Mouse (Mus musculus) MEL-GATA-1-ER (cell line): ENCODE data around the gene Bag2.

Source experiments
- DNase-seq: peaks from one replicate; pipeline ENCODE4 v3.0.0-alpha.2; 2012; ENCODE audit warnings: low read depth; ENCODE audit errors: extremely low read depth

Gene Bag2

DNA sequence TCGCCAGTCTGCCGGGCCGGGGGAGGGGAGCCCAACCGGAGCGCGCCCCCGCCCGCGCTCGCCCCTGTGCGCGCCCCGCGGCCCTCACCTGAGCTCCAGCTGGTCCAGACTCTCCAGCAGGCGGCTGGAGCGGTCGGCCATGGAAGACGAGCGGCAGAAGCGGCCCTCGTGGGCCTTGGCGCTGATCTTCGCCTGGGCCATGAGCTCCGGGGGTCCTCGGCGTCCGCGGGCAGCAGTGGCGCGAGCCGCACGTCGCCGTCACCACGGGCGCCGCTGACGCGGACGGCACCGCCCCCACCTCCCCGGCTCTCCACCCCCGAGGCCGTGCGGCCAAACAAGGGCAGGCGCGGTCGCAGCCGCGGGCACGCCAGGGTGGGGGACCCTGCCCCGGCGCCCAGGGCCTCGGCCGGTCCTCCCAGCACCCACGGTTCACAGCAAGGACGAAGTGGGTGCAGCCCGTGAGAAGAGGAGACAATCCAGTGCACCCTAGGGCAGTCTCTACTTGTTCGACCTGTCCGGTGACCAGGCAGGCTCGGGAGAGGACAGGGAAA lies at the start of gene Bag2:
Gene Bag2, minus strand, starts transcription at position 305 of the 551 bp plus-strand sequence.
- DNase-seq = no peak

DNA sequence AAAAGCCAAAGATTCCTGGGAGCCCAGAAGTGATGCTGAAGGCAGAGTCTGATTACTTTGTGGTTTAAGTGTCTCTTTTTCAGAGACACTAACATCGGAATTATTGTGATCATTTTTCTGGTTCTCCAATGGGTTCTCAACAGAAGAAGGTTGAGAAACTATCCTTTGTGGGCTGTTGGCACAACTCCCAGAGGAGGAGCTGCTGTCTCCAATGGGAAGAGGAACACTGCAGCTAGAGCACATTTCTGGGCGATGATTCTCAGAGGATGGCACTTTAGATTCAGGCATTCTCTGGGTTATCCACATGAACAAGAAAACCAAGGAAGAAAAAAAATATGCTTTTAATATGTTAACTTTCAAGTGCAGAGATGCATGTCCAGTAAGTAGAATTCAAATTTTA lies 45.7 kb upstream of the Bag2 start:
- no peak for DNase-seq

DNA sequence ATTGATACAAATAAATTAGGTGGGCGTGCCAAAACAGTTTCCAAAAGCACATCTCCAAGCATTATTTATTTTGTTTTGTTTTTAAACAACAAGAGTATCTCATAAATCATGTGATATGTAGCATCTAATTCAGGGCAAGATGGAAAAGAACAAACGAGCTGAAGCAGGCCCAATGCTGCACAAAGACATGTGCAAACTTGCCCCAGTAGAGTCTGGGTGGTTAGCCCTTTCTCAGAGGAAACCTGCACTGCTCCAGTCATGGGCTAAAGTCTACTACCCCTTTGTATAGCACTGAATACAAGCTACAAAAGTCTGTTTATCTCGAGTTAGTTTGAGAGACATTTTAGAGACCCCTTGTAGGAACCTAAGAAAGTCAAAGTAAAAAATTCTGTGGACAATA lies 42.0 kb upstream of the Bag2 start:
- DNase-seq = no peak

DNA sequence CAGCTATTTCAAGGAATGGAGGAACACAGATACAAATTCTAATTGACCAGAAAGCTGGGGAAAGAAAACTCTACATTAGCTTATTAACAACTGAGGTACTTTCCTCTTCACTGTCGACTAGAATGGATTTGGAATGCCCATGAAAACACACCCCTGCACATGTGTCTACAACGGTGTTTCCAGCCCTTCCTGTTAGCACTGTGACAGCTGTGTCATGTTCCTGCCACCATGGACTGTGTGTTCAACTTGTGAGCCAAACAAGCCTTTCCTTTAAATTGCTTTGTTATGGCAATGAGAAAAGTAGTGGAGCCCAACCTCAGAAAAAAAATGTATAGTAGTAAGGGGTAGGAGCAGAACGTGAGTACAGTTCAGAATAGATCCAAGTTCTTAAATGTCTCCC lies 30.9 kb upstream of the Bag2 start:
- DNase-seq = no peak

DNA sequence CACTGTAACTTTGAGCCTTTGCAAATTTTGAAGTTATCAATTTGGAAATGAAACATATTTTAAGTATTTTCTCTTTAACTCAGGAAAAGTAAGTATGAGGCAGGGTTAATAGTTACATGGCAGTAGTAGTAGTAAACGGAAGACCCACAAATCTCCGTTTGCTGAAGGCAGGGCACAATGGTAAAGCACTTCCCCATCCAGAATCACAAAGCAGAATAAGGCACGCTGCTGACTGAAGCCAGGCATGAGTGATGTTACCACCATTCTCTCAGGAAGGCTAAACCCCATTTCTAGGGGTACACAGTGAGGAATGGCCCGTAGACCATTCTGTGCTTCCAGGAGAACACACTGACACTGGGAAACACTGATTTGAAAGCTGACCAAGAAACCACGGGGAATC lies 30.5 kb upstream of the Bag2 start:
- DNase-seq = no peak

DNA sequence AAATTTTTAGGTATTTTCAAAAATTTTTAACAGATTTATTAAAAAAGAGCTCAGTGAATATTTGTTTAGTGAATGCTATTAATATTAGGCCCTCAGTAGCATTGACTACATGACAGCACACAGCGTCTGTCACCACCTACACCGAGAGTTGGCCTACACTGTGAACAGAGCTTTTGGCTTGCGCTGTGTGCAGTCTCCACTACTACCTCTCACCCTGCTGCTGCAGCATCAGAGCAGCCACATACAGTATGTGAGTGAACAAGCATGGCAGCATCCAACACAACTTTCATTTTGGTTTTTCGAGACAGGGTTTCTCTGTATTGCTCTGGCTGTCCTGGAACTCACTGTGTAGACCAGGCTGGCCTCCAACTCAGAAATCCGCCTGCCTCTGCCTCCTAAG lies 27.0 kb upstream of the Bag2 start:
- DNase-seq = no peak

DNA sequence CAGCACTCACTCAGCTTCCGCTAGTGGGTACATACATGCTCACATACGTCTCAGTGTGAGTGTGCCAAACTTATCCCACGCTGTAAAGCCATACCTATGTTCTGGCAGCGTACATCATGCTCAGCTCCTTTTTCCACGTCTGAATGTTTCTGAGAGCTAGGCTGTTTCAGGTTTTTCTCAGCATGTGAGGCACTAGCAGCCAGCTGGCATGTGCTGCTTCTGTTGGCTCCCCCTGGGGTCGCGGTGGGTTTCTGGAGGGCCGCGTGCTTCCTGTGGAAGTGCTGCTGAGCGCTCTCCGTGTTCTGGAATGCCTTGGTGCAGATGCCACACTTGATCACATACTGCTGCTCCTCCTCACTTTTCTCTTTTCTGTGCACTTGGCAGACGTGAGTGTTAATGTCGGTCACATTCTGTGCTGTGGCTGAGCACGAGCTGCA lies 18.6 kb upstream of the Bag2 start:
- DNase-seq = no peak

DNA sequence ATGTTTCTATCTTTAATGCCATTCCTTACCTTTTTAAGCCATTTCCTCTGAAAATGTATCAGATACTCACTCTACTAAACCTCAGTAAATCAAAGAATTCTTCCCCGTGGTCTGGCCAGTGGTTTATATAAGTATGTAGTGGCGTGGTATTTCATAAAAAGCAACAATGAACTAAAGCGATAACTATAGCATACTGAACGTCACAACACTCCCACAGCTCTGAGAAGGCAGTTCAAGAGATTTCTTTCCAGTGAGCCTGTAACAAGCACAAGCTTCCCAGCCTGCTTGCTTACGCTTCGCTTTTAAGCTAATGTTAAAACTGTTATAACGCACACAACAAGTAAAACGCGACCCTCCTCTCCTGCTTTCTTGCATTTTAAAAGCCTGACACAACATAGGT lies 14.5 kb upstream of the Bag2 start:
- DNase-seq = no peak

DNA sequence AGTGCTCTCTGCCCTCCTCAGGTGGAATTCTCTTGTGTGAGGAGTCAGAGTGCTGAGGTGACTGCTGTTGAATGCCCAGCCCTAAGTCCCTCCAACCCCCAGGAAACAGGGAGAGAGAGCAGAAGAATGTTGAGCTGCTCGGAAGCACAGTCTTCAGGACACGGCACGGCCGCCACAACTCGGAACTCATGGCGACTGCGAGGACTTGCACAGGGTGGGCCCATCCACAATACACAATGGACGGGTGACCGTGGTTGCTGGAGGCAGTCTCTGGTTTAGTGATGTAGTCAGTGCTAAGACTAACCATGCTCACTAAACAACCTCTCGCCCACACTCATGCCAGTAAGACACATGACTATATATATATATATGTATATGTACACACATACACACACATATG lies 14.0 kb upstream of the Bag2 start:
- no peak for DNase-seq

DNA sequence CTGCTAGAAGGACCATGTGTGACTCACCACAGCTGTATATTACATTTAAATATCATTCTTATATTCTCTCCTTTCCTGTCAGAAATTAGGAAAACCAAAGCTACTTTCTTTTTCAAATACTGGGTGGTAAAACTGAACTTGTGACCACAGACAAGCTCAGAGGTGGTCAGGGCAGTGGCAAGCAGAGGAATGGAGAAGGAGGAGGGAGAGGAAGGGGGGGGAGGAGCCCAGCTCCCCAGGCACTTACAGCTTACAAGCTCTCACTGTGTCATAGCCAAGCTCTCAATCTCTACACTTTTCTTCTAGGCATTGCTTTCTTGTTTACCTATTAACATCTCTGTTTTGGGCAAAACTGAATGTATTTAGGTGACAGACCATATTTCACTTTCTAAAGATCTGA lies 11.2 kb upstream of the Bag2 start:
- DNase-seq = no peak

DNA sequence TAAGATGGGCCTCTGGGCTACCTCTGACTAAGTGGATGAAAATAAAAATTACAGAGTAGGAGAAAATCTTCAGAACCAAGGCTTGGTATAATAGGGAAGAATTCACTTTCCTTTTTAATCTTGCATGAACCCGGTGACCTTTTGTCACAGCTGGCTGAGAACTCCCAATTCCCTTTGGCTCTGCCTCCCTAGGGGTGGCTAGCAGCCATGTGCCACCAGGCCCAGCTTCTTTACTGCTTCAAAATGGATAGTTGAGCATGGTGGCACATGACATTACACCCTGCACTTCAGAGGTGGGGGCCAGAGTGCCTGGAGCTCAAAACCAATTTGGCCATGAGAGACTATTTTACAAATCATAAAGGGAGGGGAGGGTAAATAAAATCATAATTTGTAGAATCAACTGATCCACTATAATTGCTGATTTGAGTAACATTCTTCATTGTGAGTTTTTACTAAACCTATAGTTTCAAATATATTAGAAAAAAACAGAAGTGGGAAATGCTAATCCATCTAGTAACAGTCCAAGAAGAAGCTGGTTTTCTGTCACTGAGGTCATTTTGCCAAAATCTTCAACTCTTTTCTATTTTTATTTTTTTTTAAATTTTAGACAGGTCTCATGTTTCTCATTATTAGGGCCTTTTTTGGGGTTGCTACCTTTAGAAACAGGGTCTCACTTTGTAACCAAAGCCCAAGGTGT lies 10.6 kb upstream of the Bag2 start:
- DNase-seq = no peak

DNA sequence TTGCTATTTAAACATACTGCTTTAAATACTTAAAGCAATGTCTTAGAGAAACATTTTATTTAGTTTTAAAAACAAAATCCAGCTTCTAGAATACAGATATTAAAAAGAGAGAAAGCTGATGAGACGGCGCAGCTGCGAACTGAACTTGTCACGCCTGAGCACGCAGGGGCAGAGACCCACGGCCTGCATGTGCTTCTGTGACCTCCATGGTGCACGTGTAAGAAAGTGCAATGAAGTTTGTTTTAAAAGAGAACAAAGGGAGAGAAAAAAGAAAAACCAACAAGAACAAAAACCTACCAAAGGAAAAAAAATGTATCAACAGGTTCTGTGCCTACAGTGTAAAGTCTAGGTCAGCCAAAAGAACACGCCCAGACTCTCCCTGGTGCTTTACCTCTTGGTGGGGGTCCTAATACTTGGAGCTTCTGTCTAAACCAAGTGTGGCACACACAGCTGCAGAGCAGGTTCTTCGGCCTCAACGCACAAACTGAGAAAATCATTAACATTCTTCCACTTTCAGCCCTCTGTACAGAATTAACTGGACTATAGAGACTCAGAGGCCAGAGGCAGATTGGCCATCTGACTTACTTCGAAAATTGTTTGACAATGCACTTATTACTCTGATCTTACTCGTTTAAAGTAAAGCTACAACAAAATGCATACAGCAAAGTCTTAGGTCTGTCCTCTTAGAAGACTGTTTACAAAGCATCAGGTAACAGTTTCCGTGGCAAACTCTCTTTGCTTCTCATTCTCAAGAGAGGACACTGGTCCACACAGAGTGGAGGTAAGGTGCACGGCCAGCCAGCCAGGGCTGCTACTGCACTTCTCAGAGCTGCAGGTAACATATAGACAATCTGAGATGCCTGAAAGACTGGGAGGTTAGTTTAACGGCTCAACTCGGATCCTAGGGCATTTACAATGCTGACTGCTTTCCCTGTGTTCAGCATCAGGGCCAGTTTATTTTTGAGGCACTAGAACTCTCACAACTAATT lies 9.2 kb upstream of the Bag2 start:
- no peak for DNase-seq

DNA sequence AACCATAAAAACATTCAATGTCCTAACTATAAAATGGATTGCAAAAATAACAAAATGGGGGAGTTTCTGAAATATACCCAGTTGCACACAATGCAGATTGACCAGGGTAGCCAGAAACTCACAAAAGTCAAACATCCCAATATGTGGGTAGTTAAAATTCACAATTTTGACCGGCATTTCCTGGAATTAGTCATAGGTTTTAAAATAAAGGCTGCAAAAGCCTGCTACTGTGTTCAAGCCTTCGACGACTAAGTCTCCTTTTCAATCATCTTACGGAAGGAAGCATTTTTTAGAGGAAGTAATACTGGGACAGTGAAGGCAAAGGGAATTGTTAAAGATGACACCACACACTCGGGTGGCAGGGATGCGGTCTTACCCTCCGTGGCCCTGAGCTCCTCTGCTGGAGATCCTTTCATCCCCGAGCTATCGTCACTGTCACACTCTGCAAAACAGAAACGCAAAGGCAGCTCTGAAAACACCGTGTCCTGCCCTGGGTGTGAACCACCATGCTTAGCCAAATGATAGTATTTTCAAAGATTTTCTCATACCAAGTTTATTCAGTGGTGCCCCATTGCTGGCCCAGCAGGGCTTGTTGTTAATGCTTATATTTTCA lies 8.0 kb upstream of the Bag2 start:
- no peak for DNase-seq

DNA sequence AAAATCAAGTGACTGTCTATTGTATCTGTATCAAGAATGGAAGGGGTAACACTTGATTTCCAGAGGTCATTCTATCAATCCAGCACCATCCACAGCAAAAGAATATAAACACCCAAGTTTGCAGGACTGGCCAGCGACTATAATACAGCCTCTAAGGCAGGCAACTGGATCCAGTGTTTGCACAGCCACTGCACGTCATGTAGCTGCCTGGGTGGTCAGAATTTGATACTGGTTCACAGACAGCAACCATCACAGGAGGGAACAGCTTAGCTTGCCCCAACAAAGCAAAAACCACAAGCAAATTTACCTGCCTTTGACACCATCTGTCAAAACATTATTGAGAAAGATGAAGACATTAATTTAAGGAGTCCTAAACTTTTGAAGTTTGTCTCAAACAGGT lies 6.2 kb upstream of the Bag2 start:
- no peak for DNase-seq

DNA sequence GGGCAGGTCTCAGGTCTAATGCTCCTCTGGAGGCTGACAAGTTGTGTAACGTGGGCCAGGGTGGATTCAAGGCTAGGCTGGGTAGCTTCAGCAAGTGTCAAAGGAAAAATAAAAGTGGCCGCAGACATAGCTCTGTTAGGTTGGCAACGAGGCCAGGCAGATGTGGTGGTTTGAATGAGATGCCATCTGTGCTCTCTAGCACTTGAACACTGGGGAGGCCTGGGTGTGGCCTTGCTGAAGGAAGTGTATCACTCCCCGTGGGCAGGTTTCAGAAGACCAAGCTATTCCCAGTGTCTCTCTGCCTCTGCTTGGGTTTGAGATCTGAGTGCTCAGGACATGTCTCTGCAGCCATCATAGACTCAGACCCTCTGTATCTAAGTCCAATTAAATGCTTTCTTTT lies 893 bp upstream of the Bag2 start:
- peak; percentile 42 for DNase-seq

DNA sequence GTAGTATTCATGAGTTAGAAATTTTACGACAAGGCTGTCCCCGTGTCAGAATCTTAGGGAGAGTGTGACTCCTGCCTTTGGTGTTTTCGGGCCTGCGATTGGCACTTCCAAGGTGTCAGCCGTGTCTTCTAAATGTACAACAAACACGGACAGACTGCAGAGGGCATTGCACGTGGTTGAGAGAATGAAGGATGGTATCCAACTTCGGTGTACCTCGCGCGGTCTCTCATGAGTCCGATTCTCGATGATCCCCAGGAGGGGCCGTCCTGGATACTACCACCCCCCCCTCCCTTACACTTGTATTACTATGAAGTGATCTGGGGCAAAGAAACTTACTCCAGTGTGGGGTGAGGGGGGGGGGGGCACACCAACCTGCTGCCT lies 572 bp downstream of the Bag2 start:
- DNase-seq = peak; percentile 36

DNA sequence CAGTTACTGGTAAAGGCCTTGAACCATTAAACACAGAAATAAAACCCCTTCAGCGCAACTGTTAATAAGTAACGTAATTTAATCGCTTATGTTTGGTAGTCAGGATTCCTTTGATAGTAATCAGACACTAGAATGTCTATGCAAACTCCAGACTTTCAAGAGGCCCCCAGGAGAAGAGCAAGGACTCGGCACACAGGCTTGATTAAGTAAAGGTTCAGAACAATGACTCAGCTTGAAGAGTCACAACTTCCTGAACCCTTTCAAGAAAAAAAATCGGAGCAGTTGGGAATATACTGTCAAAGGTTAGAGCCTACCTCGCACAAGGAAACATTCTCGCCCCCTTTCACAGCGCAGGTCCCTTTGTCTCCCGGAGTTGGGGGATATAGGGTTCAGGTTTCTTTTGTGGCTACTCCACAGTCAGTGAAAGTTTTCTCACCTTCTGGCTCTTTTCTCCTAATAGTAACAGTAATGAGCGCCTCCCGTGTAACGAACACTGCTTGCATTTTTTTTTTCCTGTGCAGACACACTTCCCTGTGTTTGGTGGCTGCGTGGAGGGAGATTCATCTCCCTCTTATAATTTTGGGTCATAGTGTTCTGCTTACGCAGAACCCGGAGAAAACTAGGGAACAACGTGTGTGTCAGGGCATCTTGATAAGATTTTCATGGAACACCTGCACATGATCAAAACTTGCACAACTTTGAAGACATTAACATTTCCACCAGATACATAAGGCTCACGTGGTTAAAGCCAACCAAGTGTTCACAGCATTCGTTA lies 1.1 kb downstream of the Bag2 start:
- peak; percentile 33 for DNase-seq

DNA sequence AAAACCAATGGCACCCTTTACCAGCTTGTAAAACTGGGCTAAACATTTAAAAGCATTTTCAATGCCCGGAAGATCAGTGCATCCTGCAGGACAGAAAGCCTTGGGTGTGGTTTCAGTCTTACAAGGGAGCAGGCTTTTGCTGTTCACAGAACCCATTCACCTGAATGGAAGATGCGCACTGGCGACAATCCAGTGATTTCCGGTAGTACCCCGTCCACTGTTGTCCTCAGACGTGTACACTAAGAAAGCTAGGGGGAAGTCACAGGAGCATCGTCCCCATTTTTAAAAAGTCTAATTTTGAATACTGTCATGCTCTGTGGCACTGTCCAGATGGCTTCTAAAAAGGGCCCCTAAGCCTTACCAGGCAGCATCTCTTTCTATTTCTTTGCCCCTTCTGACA lies 1.8 kb downstream of the Bag2 start:
- DNase-seq = peak; percentile 52

DNA sequence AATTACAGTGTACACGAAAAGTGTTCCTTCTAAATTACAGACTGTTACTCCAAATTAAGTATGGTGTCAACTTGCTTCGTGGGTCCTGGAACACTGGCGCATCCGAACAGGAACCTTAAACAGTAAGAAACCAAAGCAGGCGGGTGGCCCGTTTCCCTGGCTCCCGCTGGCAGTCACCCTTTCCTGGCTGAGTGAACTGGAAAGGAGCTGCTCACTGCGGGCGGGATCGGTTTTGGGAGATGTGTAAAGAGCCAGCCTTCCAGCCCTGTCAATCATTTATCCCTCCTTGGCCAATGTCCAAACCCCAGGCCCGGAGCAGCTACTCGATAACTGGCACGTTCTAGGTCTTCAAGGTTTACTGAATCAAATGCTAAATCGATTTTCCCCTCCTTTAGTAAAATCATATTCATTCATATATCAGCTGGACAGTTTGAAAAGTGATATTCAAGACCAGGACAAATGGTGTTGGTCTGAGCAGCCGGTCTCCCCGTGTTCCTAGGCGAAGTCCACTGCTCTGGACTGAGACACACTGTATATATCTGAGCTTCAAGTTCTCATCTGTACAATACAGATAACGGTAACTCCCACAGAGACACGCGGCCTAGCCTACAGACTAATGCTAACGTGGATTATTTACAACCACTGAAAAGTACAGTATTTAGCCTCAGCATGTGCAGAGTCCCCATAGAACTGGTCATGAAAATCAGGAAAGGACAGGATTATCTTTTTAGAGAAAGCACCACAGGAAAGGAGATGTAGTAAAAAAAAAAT lies 2.4 kb downstream of the Bag2 start:
- DNase-seq = peak; percentile 31

DNA sequence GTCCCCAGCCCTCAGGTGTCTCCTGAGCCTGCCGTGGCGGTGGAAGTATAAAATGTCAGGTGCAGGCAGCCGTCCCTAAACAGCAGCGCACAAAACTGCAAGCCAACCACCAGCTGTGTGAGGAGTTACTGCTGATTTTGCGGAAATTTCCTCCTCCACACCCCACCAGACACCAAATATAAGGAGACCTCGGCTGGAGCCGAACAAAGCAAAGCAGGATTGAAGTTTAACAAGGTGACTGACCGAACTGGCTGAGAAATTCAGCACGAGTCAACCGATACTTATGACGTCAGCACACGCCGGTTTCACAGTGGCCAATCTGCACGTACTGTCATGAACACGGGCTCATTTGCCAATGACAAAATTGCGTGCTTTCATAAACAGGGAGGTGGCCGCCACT lies 3.5 kb downstream of the Bag2 start:
- no peak for DNase-seq
